Mouse (Mus musculus) heart, postnatal 14 days (tissue): ENCODE results near the gene Cpt1b. TPM values are rescaled to one million over a fixed set of nuclear protein-coding genes. Genes with fewer than 3 reads are reported as not detected.

Experiments used
- total RNA-seq, 2 experiments: library from RNA; stranded (reverse); gene quantifications; 2 replicates each; pipeline ENCODE4 v1.2.3; 2021

Gene Cpt1b
- total RNA-seq, 2 experiments from 2014 or later, result 596 TPM

Other genes starting within 250 kb of the Cpt1b start
- gene Plxnb2, start 245.1 kb downstream of the Cpt1b start, total RNA-seq, result 100 to 1,000 TPM in 1 of 2 experiments, 10 to 100 TPM in 1; 98.2 to 101 TPM
- 10 to 100 TPM in 1 of 2 experiments, 1 to 10 TPM in 1; 9.7 to 10.1 TPM for gene Dennd6b, start 229.4 kb downstream of the Cpt1b start, total RNA-seq
- 10 to 100 TPM; 57.8 to 61.2 TPM for gene Ppp6r2, start 214.3 kb downstream of the Cpt1b start, total RNA-seq
- gene Sbf1, start 110.6 kb downstream of the Cpt1b start, total RNA-seq, result 10 to 100 TPM; 70.7 to 74.7 TPM
- gene Adm2, start 103.1 kb downstream of the Cpt1b start, total RNA-seq, result not detected
- gene Miox, start 91.5 kb downstream of the Cpt1b start, total RNA-seq, result not detected
- gene Lmf2, start 70.2 kb downstream of the Cpt1b start, total RNA-seq, result 10 to 100 TPM; 33.1 to 38.3 TPM
- 10 to 100 TPM; 56.0 to 64.7 TPM for gene Ncaph2, start 70.1 kb downstream of the Cpt1b start, total RNA-seq
- 10 to 100 TPM; 19.7 to 21.4 TPM for gene Sco2, start 52.0 kb downstream of the Cpt1b start, total RNA-seq
- under 1 TPM; 0.20 to 0.74 TPM for gene Tymp, start 48.8 kb downstream of the Cpt1b start, total RNA-seq
- 1 to 10 TPM in 1 of 2 experiments, under 1 TPM in 1; 0.76 to 1.6 TPM for gene Odf3b, start 46.6 kb downstream of the Cpt1b start, total RNA-seq
- not detected for gene Klhdc7b, start 40.9 kb downstream of the Cpt1b start, total RNA-seq
- gene Syce3, start 15.4 kb downstream of the Cpt1b start, total RNA-seq, result not detected
- 1 to 10 TPM; 1.6 to 2.9 TPM for gene C730034F03Rik, start 3.7 kb upstream of the Cpt1b start, total RNA-seq
- gene Gm44502, start 3.8 kb upstream of the Cpt1b start, total RNA-seq, result 10 to 100 TPM; 11.0 to 14.6 TPM
- 10 to 100 TPM; 50.9 to 59.9 TPM for gene Chkb, start 4.0 kb upstream of the Cpt1b start, total RNA-seq
- under 1 TPM; 0.05 to 0.31 TPM for gene Mapk8ip2, start 28.1 kb upstream of the Cpt1b start, total RNA-seq
- 10 to 100 TPM; 13.7 to 15.5 TPM for gene Arsa, start 51.6 kb upstream of the Cpt1b start, total RNA-seq
- gene Shank3, start 73.8 kb upstream of the Cpt1b start, total RNA-seq, result 10 to 100 TPM; 78.7 to 83.9 TPM
- gene Acr, start 142.5 kb upstream of the Cpt1b start, total RNA-seq, result under 1 TPM; 0.15 to 0.53 TPM
- gene Rabl2, start 166.1 kb upstream of the Cpt1b start, total RNA-seq, result 1 to 10 TPM; 5.0 to 7.5 TPM